Mouse (Mus musculus) adrenal gland, postnatal 14 days (tissue): Measurements from ENCODE around the gene Tbc1d16. TPM values are rescaled to one million over a fixed set of nuclear protein-coding genes. Genes with fewer than 3 reads are reported as not detected.

Experiments used
- DNase-seq: peaks from one replicate; pipeline ENCODE4 v3.0.0; 2021; ENCODE audit warnings: mixed read lengths
- total RNA-seq: library from RNA; stranded (reverse); gene quantifications from 2 replicates; pipeline ENCODE4 v1.2.3, GENCODE M21; 2021

Tbc1d16 gene
- total RNA-seq, 1 experiment from 2014 or later = 18.7 TPM

DNA sequence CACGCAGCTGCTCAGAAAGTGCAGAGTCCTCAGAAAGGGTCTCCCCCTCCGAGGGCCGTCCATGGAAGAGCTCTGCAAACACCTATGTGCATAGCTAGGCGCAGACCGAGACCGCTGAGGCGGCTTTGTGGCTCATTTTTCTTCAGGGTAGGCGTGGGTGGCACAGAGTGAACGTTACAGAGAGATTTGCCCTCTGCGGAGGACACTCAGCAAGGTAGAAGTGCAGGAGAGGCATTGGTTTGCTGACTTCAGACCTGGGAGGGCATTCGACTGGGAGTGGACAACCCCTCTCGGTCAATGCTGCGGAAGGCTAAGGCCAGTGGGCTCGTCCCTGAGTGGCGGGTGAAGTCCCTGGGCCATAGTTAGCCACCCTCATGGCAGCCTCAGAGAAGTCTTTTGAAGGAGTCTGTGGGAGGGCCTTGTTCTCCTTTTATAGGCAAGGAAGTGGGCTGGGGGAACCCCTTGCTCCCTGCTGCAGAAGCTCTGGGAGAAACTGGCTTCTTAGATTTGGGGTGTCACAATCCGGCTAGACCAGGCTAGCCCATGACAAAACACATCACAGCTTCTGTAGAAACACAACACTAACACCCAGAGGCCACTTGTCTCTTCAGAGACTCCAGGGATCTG, 84.8 kb downstream of the Tbc1d16 start:
- DNase-seq = no peak

GRCm38 (mm10) chr11:119142615-119143014, 85.7 kb downstream of the Tbc1d16 start:
- DNase-seq = no peak

- no peak for DNase-seq
Measured at GRCm38 (mm10) chr11:119139026-119139425, 89.3 kb downstream of the Tbc1d16 start.

GRCm38 (mm10) chr11:119138205-119138604, 90.1 kb downstream of the Tbc1d16 start:
- no peak for DNase-seq

GRCm38 (mm10) chr11:119134586-119134985, 93.7 kb downstream of the Tbc1d16 start:
- no peak for DNase-seq

- peak; percentile 80 for DNase-seq
Measured at GRCm38 (mm10) chr11:119133437-119134221, 94.7 kb downstream of the Tbc1d16 start.

GRCm38 (mm10) chr11:119132198-119133035, 95.9 kb downstream of the Tbc1d16 start:
- DNase-seq = peak; percentile 3

DNA sequence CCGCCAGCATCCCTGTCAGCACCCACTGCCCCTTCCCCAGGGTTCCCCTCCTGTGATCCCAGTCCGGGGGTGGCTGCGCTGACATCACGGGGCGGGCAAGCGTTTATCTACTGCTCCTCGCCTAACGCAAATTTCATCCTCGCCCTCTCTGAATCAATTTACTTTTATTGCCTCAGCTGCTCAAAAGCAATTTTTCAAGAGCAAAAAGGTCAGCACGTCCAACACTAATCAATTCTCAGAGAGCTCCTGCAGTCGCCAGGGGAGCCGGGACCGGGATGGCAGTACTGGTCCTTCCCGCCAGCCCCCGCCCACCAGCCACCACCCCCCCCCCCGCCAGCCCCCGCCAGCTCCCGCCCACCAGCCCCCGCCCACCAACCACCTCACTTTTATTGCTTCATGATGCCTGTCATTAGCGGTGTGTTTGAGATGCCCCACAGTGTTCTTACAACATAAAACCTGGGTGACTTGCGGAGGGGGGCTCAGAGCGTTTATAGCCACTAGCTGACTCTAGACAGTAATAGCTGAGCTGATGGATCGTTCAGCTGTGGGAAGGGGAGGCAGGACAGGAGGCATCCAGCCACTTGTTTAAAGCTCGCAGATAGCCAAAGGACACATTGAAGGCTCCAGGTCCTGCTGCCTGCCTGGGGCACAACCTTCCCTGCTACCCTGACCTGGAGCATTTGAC, 98.1 kb downstream of the Tbc1d16 start:
- peak; percentile 14 for DNase-seq

GRCm38 (mm10) chr11:119129281-119130058, 98.8 kb downstream of the Tbc1d16 start:
- peak; percentile 73 for DNase-seq

- DNase-seq = peak; percentile 16
Measured at GRCm38 (mm10) chr11:119128668-119129280, 99.5 kb downstream of the Tbc1d16 start.

- DNase-seq = peak; percentile 96
Measured at GRCm38 (mm10) chr11:119127686-119128473, 100.4 kb downstream of the Tbc1d16 start.

- DNase-seq = peak; percentile 60
Measured at GRCm38 (mm10) chr11:119127147-119127546, 101.2 kb downstream of the Tbc1d16 start.

- DNase-seq = peak; percentile 97
Measured at GRCm38 (mm10) chr11:119125929-119126861, 102.1 kb downstream of the Tbc1d16 start.

- DNase-seq = peak; percentile 92
Measured at GRCm38 (mm10) chr11:119124536-119124935, 103.8 kb downstream of the Tbc1d16 start.

- DNase-seq = peak; percentile 54
Measured at GRCm38 (mm10) chr11:119123522-119124319, 104.6 kb downstream of the Tbc1d16 start.

DNA sequence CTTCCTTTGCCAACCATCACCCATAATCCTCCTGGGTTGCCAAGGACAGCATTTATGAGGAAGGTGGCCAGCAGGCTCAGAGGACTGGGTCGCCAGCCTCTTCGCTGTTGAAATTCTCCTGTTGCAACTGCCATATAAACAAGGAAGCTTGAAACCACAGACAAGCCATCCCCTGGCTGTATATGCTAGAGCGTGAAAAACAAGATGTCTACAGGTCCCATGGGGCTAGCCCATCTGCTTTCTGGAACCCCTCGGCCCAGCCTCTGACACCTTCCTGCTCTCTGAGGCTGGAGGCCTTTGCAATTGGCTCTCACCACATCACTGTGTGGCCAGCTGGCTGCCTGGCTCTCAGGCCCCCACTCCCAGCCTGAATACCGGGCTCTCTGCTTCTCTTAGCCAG, 105.9 kb downstream of the Tbc1d16 start:
- DNase-seq = no peak

DNA sequence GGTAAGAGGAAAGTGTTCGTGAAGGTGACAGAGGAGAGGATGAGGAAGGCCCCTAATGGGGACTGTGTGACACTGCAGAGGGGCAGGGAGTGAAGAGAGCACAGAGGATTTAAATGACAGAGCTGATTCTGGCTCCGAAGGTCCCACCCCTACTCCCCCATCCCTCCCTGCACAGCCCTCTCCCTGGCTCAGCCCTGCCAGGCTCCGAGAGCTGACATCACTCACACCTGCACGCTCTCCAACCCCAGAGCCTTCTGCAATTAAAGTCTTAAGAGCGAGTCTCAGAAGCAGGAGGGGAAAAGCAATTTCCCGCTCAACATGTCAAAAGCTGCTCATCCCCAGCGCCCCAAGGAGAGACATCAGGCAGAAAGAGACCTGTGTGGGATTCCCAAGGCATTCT, 109.4 kb downstream of the Tbc1d16 start:
- DNase-seq = no peak

DNA sequence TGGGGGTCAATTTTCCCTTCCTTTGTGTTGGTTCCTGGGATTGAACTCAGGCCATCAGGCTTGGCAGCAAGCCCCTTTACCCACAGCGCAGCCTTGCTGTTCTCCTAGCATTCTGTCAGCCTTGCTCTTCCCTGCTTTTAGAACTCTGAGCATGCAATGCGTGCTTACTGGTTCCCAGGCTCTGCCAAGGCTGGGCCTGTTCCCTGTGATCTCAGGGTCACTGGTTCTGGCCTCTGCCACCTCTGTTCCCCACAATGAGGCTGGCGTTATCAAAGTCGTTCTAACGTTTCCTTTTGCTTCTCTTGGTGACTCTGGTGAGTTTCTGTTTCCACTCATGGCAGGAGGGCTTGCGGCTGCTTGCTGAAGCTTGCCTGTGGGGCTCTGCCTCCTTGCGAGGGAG, 110.4 kb downstream of the Tbc1d16 start:
- peak; percentile 53 for DNase-seq
